Mouse (Mus musculus) Muller cell, postnatal 12 days (primary cell): Measurements from ENCODE around the gene Mki67.
"Not testable (repeated sequence)": the region's sequence is repeated elsewhere in the genome, so short reads cannot be mapped to it uniquely, and the experiment has no call there.

Experiments used
- DNase-seq: peaks from one replicate; pipeline ENCODE4 v3.0.0-alpha.2; 2015; ENCODE audit errors: inconsistent ontology term

The Mki67 gene

DNA sequence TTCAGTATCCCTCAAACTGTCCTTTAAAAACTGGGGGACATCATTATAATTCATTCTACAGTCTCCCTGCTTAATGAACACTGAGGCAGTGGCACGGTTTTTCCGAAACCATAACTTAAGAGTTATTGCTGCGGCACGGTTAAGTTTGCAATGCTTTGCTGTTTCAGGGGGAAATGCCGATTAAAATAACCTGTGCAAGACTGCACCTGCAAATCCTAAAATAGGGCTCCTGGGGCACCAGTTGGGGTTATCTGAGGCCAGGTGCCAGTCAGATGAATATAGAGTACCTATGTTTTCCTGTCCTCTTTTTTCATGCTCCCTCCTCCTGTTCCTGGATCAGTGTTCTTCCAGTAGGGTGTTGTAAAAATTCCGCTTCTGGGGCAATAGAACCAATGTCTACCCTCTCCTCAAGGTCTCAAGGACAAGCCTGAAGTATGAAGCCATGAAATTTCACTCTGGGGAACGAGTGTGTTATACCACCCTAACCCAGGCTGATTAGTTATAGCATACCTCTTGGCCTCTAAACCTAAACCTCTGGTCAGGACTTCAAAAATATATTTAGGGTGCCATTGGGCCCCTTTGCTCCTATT lies 902 bp upstream of the Mki67 start:
- DNase-seq = no peak

DNA sequence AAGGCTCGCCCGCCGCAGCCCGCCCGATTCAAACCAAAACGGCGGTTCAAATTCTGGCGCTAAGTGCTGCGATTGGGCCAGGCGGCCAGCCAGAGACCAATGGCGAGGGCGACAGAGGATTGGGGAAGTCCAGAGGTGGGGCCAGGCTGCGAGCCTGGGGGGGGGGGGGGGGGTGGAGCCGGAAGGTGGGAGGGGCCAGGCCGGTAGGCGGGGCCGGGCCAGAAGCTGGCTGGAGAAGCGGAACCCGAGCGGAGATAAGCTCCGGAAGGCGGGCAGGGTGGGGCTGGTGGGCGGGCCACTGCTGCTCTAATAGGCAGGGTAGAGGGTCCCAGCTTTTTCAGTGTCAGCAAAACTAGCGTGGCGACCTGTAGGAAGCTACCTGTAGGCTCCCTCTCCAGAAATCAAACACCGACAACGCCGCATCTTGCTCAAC lies 300 bp upstream of the Mki67 start:
- DNase-seq = peak; percentile 93

DNA sequence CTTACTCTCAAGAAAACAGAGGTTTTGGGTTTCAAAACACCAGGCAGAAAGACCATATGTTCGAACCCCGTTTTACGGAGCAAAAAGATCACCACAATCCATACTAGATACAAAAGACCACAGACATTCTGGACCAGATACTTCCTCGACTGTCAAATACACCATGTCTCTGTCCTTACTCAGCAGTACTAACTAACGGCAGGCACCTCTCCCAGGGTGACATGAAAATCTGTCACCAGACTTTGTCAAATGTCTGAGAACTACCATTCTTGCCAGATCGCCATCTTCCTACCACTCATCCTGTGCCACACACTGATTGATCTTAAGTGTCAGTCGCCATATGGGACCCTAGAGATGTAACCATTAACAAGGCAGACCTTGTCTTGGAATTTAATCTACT lies 995 bp downstream of the Mki67 start:
- DNase-seq = no peak

DNA sequence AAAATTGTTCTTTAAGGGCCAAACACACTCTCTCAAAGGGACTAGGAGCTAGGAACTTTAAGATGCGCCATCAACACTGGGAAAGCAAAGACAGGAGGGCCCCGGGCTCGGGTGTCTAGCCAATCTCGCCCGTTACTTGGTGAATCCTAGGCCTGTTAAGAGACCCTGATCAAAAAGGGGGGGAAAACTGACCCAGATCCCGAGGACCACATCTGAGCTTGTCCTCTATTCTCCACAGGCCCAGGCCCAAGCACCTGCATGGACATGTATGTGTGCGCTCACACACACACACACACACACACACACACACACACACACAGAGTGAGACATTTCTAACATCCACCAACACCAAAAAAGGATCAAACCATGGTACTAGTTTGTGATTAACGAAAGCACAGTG lies 2.8 kb downstream of the Mki67 start:
- DNase-seq = no peak

DNA sequence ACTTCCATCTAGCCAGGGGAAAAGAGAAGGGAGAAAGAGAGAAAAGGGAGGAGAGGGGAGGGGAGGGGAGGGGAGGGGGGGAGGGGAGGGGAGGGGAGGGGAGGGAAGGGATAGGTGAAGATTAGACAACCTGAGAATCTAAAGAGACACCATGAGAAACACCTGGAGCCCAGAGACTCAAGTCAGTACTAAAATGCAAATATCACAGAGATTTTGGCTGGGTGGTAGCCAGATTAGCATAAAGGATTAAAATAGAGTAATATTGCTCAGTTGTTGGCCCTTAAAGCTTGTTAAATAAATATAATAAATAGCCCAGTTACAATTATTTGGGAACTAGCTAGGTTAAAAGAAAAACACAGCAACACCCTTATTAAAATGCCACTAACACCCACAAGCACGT lies 3.6 kb downstream of the Mki67 start:
- DNase-seq = no peak

DNA sequence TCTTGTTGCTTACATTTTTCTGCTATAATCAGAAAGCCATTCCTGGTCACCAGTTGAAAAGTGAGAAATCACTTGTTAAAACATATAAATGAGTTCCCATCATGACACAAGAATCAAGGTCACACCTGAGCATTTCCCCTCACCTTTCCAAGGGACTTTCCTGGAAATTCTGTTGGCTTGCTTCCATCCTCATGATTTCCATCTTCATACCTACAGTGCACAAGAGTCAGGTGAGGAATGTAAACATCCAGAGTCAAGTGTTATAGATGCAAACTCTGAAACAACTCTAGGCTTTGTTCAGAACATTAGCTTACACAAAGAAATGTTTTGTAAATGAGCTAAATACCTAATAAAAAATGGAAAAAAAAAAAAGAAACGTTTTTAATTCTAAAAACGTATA lies 5.5 kb downstream of the Mki67 start:
- DNase-seq = no peak

DNA sequence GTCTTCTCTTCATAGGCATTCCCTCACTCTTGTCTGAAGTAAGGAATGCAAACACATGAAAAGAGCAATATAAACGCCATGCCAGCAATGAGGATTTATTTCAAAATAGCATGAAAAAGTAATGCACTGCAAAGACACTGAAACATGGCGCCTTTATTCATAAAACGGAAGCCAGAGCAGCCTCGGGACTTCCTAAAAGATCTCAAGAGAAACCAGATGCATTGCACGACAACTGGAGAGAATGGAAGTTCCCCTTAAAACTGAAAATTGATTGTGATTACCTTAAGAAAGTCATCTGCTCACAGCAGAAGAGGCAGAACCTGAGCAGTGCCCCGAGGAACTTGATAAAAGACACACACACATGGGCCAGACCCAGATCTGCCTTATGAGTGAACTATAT lies 10.4 kb downstream of the Mki67 start:
- no peak for DNase-seq

DNA sequence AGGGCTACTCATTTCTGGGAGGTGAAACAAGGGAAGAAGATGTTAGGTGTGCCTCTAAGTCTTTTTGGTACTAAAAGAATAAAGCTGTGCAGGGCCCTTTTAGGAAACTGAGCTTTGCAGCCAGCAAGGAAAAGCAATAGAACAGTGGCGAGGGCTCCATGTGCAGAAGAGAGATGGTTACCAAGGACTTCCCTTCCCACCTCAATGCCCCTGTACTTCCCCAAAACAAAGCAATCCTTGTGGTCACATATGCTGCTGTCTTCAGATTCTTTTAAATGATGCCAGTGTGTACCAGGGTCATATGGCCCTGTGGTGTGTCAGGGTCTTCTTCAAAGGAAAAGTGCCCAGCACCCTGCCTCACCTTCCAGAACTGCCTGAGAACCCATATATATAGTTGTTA lies 11.1 kb downstream of the Mki67 start:
- no peak for DNase-seq

DNA sequence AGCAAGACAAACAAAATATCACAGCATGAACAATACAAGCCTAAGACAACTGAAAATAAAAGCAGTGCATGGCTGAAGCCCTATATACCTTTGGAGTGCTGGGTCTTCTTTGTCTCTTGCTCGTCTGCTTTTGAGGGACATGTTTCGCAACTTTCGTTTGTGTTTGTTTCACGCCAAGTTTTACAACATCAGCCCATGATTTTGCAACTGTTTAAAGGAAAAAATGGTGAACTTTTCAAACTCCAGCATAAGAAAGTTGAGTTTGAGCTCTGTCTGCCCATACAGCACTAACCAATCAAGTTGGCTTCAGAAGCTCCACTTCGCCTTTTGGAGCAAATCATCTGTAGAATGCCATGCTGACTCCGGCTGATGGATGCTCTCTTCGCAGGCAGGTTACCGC lies 11.9 kb downstream of the Mki67 start:
- DNase-seq = no peak

DNA sequence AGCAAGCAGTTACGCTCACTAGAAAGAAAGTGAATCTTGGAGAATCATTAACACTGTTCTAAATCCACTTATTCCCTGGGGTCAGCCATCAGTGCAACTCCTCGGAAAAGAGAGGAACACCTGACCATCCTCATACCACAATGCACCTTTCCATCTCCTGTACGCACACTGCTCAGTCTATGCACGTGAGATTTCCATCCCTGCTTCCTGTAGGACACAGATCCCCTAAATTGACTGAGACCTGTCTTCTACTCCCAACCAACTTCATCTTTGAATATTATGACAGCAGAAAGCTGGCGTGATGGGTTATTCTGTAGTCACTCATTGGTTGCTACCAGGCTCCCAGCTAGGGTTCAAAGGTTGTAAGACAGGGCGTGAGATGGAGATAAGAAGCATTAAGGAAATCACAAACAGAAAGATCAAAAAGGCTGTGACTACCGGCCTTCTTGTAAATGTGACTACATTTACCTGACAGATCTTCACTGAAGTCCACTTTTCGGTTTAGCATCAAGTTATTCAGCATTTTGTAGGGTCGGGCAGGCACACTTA lies 12.5 kb downstream of the Mki67 start:
- DNase-seq = no peak

DNA sequence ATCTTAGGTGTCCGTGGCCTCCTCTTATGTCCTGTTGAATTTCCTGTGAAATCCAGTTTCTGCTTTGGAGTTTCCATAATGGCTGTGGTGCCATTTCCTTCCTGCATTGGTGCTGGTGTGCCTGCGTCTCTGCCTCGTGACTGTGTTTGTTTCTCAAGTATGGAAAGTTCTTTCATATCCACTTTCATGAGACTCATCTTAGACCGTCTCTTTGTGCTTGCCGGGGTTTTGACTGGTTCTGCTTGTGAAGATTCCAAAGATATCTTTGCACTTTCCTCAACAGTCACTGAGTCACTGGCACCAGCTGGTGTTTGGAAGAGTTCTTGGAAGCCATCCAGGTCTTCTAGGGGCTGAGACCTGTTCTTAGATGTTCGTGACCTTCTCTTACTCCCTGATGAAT lies 16.8 kb downstream of the Mki67 start:
- DNase-seq = peak; percentile 54

DNA sequence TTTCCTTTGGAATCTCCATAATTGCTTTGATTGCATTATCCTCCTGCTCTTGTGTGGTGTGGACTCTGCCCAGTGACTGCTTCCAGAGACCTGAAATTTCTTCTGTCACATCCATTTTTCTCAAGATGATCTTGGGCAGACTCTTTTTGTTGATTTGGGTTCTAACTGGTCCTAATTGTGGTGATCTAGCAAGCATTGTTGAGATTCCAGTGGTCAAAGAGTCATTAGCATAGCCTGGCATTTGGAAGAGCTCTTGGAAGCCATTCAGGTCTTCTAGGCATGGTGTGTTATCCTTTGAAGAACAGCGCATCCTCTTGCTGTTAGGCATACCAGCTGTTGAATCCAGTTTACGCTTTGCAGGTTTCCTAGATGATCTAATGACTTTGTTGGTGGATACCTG lies 17.8 kb downstream of the Mki67 start:
- DNase-seq = peak; percentile 94

DNA sequence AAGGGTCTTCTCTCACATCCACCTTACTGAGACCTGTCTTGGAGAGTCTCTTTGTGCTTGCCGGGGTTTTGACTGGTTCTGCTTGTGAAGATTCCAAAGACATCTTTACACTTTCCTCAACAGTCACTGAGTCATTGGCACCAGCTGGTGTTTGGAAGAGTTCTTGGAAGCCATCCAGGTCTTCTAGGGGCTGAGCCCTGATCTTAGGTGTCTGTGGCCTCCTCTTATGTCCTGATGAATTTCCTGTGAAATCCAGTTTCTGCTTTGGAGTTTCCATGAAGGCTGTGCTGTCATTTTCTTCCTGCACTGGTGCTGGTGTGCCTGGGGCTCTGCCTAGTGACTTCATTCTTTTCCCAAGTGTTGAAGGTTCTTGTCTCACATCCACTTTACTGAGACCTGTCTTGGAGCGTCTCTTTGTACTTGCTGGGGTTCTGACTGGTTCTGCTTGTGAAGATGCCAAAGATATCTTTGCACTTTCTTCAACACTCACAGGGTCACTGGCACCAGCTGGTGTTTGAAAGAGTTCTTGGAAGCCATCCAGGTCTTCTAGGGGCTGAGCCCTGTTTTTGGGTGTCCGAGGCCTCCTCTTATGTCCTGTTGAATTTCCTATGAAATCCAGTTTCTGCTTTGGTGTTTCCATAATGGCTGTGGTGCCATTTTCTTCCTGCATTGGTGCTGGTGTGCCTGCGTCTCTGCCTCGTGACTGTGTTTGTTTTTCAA lies 19.0 kb downstream of the Mki67 start:
- DNase-seq = not testable (repeated sequence)

DNA sequence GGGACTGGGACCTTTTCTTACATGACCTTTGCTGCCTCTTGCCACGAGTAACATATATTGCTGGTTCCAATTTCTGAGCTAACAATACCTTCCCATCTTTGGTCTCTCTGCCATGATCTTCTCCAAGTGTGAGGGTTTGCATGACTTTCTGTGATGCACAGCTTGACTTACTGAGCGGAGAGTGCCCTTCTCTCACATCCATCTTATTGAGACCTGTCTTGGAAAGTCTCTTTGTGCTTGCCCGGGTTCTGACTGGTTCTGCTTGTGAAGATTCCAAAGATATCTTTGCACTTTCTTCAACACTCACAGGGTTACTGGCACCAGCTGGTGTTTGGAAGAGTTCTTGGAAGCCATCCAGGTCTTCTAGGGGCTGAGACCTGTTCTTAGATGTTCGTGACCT lies 20.0 kb downstream of the Mki67 start:
- no peak for DNase-seq

DNA sequence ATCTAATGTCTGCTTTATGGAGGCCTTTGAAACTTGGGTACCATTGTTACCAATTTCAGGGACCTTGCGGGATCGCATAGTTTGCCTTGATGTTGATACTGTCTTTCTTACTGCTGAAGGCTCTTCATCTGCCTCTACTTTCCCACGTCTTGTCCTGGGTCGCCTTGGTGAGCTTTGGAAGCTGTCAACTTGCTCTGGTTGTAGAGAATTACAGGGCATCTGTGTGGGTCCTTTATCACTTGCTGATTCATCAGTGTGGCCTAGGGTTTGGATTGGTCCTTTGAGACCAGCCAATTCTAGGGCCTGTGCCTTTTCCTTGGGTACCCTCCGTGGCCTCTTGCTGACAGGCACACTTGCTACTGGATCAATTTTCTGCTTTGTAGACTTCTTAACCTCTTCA lies 21.4 kb downstream of the Mki67 start:
- DNase-seq = no peak

DNA sequence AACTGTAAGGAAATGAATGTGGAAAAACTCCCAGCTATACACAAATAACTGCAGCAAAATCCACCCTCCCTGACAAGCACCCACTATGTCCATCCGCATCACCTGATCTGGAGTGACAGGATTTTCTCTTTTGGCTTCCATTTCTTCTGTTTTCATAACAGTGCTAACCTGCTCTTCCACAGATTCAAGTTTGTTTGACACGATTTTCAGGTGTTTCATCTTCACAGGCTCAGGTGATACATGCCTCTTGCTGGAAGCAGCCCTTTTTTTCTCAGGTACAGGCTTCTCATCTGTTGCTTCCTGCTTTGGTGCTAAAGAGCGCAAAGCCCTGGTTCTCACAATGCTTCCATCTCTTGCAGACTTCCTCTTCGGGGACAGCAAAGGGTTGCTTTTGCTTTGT lies 22.0 kb downstream of the Mki67 start:
- DNase-seq = no peak

DNA sequence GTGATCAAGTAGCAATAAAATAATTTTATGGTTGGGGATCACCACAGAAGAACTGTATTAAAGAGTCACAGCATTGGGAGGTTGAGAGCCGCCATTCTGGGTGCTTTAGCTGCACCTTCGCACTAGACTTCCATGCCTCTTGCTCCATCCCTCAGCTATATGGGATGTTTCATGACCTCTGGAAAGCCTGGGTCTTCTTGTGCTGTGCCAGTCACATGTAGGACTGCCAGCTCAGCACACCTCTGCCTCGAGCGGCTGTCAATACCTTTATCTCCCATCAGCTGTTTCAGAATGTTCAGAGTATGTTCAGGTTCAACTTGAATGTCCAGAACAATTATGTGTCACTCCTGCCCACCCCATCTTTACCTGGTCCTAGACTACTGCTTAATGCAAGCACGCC lies 24.2 kb downstream of the Mki67 start:
- no peak for DNase-seq

DNA sequence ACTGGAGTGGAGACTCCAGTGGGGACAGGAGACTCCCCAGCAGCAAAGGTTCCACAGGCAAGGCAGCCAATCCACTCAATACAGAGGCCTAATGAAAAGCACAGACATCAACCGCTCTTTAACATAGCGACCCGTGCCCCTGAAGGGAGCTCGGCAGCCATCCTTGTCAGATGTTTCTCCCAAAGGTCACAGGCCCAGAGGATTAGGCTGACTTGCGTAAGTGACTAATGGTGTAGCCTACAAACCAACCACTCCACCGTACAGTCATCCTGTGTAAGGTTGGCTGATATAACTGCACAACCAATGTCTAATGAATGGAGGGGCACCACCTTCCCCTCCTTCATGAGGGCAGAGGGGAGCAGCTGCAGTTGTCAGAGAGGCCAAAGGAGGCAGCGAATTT lies 26.8 kb downstream of the Mki67 start:
- DNase-seq = no peak

DNA sequence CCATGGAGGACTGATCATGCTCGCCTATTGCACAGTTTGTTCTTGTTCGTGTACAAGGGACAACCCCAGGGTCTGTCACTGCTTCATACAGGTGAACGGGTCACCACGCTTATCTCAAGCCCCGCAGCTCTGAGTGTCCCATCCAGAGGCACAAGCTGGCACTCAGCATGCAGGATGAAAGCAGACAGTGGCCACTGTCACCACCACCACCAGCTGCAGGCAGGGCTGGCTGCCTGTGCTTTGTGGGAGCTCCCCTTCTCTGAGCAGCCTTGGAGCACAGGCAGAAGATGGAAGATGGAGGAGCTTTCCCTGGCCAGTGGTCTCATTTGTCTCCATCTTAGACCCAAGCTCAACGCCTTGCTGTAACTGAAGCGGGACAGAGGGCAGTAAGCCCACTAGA lies 31.2 kb downstream of the Mki67 start:
- no peak for DNase-seq

DNA sequence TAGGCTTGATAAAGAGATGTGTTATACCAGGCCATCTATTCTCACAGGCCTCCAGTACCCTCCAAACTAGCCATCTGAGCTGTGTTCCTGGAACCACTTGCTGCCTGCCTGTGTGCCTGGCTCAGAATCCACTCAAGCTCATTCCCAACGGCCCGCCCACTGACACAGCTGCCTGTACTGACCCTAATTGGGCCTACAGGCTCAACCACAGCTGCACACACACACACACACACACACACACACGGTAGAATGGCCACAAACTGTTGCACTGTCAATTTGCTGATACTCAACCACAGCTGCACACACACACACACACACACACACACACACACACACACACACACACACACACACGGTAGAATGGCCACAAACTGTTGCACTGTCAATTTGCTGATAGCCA lies 32.1 kb downstream of the Mki67 start:
- DNase-seq = peak; percentile 49

DNA sequence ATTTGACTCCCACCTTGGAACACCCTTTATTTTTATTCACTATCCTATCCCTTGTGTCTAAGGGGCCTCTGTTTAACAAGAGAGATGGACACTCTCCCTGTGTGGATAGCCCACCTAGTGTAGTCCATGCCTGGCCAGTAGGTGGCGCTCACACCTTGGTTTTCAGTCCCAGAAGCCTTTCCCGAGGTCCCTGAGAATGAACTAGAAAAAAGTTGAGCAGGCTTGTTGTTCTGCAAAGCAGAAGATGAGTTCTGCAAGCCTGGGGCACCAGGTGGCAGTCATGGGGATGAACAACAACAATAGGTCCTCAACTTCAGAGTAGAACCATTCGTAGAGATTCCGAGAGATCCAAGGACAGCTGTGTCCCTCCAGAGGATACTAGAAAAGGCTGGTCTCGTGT lies 35.8 kb downstream of the Mki67 start:
- DNase-seq = peak; percentile 62

DNA sequence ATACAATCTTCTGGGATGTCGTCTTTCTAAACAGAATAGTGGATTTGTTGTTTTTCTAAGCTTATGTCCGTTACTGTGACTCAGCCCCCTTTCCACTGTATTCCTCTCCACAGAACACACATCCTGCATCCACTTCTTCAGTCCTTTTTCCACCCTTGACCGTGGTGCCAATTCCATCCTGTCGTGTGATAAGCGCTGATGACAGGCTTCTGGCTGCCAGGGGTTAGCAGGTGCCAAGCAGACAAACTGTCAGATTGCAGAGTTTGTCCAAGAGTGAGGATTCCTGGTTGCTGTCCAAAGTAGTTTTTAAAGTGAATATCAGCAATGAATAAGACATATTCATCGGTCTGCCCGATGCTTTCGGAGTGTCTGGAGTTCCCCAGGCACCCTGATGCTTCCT lies 39.4 kb downstream of the Mki67 start:
- peak; percentile 18 for DNase-seq

DNA sequence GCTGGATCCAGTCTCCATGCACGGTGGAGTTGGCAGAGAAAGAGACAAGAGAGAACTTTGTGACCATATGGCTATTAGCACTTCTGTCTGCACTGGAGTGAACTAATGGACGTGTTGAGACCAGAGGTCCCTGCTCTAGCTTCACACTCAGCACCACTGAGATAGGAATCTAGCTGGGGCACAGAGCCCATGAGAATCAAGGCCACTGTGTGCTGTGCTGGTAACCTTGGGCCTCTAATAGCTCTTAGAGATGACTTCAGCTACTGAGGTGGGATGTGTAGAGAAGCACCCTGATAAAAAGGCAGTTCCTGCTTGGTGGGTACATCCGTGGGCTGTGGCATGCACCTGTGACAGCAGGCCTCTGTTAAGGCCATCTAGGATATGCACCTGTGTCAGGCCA lies 42.6 kb downstream of the Mki67 start:
- DNase-seq = no peak
